In the genomic region with DNA sequence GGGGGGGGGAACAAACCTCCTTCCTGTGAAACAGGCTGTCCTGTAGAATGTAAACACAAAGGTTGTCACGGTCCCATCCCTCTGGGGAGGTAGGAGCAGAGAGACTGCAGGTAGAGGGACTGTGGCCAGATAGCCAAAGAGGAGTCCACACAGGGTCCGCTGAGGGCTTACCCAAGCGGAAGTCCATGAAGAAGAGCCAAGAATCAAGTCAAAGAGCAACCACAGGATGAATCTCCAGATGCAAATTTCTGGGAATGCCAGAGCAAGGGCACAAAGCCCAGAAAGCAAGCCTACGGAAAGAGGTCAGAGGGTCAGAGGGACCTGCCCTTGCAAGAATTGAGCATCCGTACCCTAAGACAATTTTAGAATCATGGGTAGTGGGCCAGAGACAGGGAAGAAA, we compare ENCODE assay signal across 24 mouse cellular contexts.
"Had no signal": no experiment of that assay in that cellular context is flagged by ENCODE, and none has a peak within 500 bp of the region (broad histone marks: within the 10 kb centered on the region; RNA-seq: fewer than 3 reads in every experiment).

No protein-coding gene starts in this region.

- H3K36me3 ChIP-seq: limb, embryonic 10.5 days; liver, embryonic 12.5 days; liver, embryonic 15.5 days; lung, embryonic 15.5 days; midbrain, embryonic 15.5 days; neural tube, embryonic 12.5 days; neural tube, embryonic 15.5 days had no signal

- H3K27ac ChIP-seq: layer of hippocampus, adult 2 months; limb, embryonic 10.5 days; limb, embryonic 13.5 days; liver, embryonic 12.5 days; liver, embryonic 15.5 days; lung, embryonic 15.5 days; midbrain, embryonic 15.5 days; neural tube, embryonic 12.5 days; neural tube, embryonic 15.5 days; stomach, postnatal 0 days had no signal

- H3K27me3 ChIP-seq: limb, embryonic 13.5 days; liver, embryonic 12.5 days; liver, embryonic 15.5 days; lung, embryonic 15.5 days; megakaryocyte, embryonic 14.5 days; midbrain, embryonic 15.5 days; neural tube, embryonic 12.5 days; neural tube, embryonic 15.5 days had no signal

- H3K4me1 ChIP-seq: limb, embryonic 10.5 days; liver, embryonic 12.5 days; liver, embryonic 15.5 days; lung, embryonic 15.5 days; megakaryocyte, embryonic 14.5 days; midbrain, embryonic 15.5 days; neural tube, embryonic 12.5 days; neural tube, embryonic 15.5 days had no signal

- H3K4me2 ChIP-seq: limb, embryonic 13.5 days; liver, embryonic 12.5 days; liver, embryonic 15.5 days; lung, embryonic 15.5 days; midbrain, embryonic 11.5 days; midbrain, embryonic 15.5 days; neural tube, embryonic 12.5 days; neural tube, embryonic 15.5 days had no signal

- ATAC-seq: intestine, embryonic 16.5 days; liver, embryonic 12.5 days; midbrain, embryonic 15.5 days had no signal

- DNase-seq: layer of hippocampus, adult 9-11 months; liver; lung, adult 18-20 months; lung, postnatal 10 days; lung, postnatal 36 days; right cerebral cortex, adult 18-20 months; right cerebral cortex, postnatal 14 days; right cerebral cortex, postnatal 4 days; thymus, adult 2 months; thymus, postnatal 14 days; thymus, postnatal 4 days had no signal

- H3K4me3 ChIP-seq: layer of hippocampus, adult 2 months; limb, embryonic 10.5 days; limb, embryonic 13.5 days; liver, embryonic 12.5 days; liver, embryonic 15.5 days; lung, embryonic 15.5 days; megakaryocyte, embryonic 14.5 days; midbrain, embryonic 15.5 days; neural tube, embryonic 12.5 days; neural tube, embryonic 15.5 days had no signal

- H3K9me3 ChIP-seq: limb, embryonic 10.5 days; limb, embryonic 13.5 days; liver, embryonic 12.5 days; liver, embryonic 15.5 days; lung, embryonic 15.5 days; midbrain, embryonic 15.5 days; neural tube, embryonic 12.5 days; neural tube, embryonic 15.5 days had no signal

- H3K9ac ChIP-seq: limb, embryonic 13.5 days; liver, embryonic 12.5 days; liver, embryonic 15.5 days; lung, embryonic 15.5 days; midbrain, embryonic 15.5 days; neural tube, embryonic 12.5 days; neural tube, embryonic 15.5 days had no signal
